Mouse (Mus musculus): ENCODE data around the gene Fut4. TPM values are rescaled to one million over a fixed set of nuclear protein-coding genes. Genes with fewer than 3 reads are reported as not detected.

Gene Fut4
- total and polyA plus RNA-seq, 2 experiments from 2014 or later: 0.68 to 3.0 TPM

DNA sequence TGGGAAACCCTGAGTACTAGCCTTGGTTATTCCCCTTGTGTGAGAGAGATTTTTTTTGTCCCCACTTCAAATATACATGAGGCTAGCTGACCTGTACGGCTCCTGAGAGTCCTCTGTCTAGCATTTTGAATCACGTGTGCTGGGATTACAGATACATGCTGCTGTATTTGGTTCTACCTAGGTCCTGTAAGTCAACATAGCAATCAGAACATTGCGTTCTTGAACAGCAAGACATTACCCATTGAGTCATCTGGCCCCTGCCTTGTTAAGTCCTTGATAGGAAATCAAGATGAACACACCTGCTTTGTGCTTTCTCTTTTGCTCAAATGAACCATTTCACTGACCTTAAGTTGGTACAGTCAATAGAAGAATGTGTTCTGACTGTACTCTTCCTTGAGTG lies 2.3 kb upstream of the Fut4 start:
- Histone ChIP-seq H3K4me2 (ENCODE audit: low read depth, low read length, poor library complexity, severe bottlenecking) (no peak overlapping the region), H3K9ac (replicated peaks; ENCODE audit: low read length, poor library complexity, severe bottlenecking) (no peak overlapping the region), H3K4me1 (ENCODE audit: insufficient read depth, low read length) (no peaks in the 10 kb centered on the region), H3K27ac (ENCODE audit: low read depth, low read length) (no peak overlapping the region), H3K36me3 (ENCODE audit: insufficient read depth, low read length) (no peaks in the 10 kb centered on the region), H3K4me3 (ENCODE audit: low read depth, low read length) (no peak overlapping the region), H3K27me3 (ENCODE audit: insufficient read depth, low read length) (no peaks in the 10 kb centered on the region), H3K9me3 (ENCODE audit: low read length) (no peaks in the 10 kb centered on the region)
- DNase-seq (ENCODE audit: low spot score) (no peak), ATAC-seq (ENCODE audit: low FRiP score) (no peak)
- TF ChIP-seq CTCF (IDR thresholded peaks at IDR 0.05): no peak
- 88% methylated on average over 3 of the region's 3 CpGs for WGBS

DNA sequence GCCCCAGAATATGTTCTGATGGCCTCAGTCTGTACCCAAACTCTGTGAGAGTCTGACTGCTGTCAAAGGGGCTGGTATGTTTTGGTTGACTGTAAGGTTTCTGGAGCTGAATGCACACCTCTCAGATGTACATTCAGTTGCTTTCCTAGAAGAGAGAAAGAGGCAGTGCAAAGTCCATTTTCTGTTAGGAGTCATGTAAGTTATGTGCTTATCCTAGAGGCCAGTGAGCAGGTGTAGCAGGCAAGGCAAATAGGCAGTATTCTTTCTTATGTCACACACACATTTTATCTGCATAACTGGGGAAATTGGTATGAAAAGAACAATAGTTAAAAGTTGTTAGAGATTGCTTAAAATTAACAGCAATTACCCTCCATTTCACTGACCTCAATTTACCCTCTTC lies 1.8 kb upstream of the Fut4 start:
- Histone ChIP-seq H3K36me3 (ENCODE audit: insufficient read depth, low read length) (no peaks in the 10 kb centered on the region), H3K4me1 (ENCODE audit: insufficient read depth, low read length) (no peaks in the 10 kb centered on the region), H3K4me2 (ENCODE audit: low read depth, low read length, poor library complexity, severe bottlenecking) (no peak overlapping the region), H3K27me3 (ENCODE audit: insufficient read depth, low read length) (no peaks in the 10 kb centered on the region), H3K27ac (ENCODE audit: low read depth, low read length) (no peak overlapping the region), H3K9ac (replicated peaks; ENCODE audit: low read length, poor library complexity, severe bottlenecking) (no peak overlapping the region), H3K4me3 (ENCODE audit: low read depth, low read length) (no peak overlapping the region), H3K9me3 (ENCODE audit: low read length) (no peaks in the 10 kb centered on the region)
- ATAC-seq (ENCODE audit: low FRiP score) (no peak), DNase-seq (ENCODE audit: low spot score) (no peak)
- no peak for TF ChIP-seq CTCF (IDR thresholded peaks at IDR 0.05)

DNA sequence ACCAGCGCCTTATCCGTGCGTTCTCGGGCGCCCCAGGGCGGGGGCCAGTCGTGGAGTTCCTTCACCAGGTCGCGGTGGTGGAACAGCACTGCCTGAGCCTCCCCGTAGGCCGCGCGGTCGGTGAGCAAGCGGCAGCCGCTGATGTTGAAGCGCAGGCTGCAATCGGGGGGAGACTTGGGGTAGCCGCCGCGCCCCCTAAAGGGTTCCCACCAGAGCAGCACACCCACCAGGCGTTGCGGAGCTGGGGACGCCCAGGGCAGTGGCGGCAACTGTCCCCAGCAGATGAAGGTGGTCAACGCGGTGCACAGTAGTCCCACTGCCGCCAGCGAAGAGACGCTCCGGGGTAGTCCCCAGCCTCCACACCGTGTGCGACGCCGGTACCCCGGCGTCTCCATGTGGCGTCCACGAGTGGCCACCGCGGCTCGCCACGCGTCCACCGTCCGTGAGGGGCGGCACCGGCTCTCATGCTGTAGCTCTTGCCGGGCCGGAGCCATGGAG lies 641 bp downstream of the Fut4 start:
- peak overlapping the region; percentile 61 for H3K9ac ChIP-seq (replicated peaks; ENCODE audit: low read length, poor library complexity, severe bottlenecking)
- under 1% methylated on average over 50 of the region's 50 CpGs for WGBS
- DNase-seq (ENCODE audit: low spot score) (no peak), ATAC-seq (ENCODE audit: low FRiP score) (peak; percentile 84)
- H3K27ac ChIP-seq (ENCODE audit: low read depth, low read length): no peak overlapping the region
- H3K4me1 ChIP-seq (ENCODE audit: insufficient read depth, low read length): no peaks in the 10 kb centered on the region
- H3K4me3 ChIP-seq (ENCODE audit: low read depth, low read length): peak overlapping the region; percentile 46
- peak; percentile 40; the same call in 1 of the 2 replicates for TF ChIP-seq CTCF (IDR thresholded peaks at IDR 0.05)
- H3K36me3 ChIP-seq (ENCODE audit: insufficient read depth, low read length): no peaks in the 10 kb centered on the region
- no peaks in the 10 kb centered on the region for H3K9me3 ChIP-seq (ENCODE audit: low read length)
- no peaks in the 10 kb centered on the region for H3K27me3 ChIP-seq (ENCODE audit: insufficient read depth, low read length)
- H3K4me2 ChIP-seq (ENCODE audit: low read depth, low read length, poor library complexity, severe bottlenecking): peak overlapping the region; percentile 92

DNA sequence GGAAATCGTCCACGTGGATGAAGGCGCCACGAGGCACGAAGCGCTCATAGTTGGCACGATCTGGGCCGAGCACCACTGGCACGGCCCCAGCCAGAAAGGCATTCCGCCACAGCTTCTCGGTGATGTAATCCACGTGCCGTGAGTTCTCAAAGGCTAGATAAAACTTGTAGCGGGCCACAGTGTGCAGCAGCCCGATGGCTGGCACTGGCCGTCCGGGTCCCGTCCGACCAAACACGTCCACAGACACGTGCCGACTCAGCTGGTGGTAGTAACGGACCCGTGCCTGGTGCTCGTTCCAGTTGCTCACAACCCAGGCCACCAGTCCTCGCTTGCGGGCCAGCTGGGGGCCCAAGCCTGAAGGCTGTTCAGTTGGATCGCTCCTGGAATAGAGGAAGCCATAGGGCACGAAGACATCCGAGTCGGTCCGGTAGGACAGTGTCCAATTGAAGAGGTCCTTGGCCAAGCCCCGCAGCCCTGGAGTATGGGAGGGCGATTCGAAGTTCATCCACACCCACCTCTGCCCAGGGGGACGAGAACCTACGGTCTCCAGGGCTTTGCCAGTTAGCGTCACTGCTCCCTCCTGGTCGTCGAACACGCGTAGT lies 1.2 kb downstream of the Fut4 start:
- 58% methylated on average over 42 of the region's 42 CpGs for WGBS
- H3K9ac ChIP-seq (replicated peaks; ENCODE audit: low read length, poor library complexity, severe bottlenecking): peak overlapping the region; percentile 61
- H3K4me1 ChIP-seq (ENCODE audit: insufficient read depth, low read length): no peaks in the 10 kb centered on the region
- peak overlapping the region; percentile 92 for H3K4me2 ChIP-seq (ENCODE audit: low read depth, low read length, poor library complexity, severe bottlenecking)
- H3K27ac ChIP-seq (ENCODE audit: low read depth, low read length): no peak overlapping the region
- peak overlapping the region; percentile 46 for H3K4me3 ChIP-seq (ENCODE audit: low read depth, low read length)
- no peak for TF ChIP-seq CTCF (IDR thresholded peaks at IDR 0.05)
- ATAC-seq (ENCODE audit: low FRiP score) (peak; percentile 11; the same call in 1 of the 2 replicates), DNase-seq (ENCODE audit: low spot score) (no peak)
- no peaks in the 10 kb centered on the region for H3K9me3 ChIP-seq (ENCODE audit: low read length)
- H3K27me3 ChIP-seq (ENCODE audit: insufficient read depth, low read length): no peaks in the 10 kb centered on the region
- no peaks in the 10 kb centered on the region for H3K36me3 ChIP-seq (ENCODE audit: insufficient read depth, low read length)

DNA sequence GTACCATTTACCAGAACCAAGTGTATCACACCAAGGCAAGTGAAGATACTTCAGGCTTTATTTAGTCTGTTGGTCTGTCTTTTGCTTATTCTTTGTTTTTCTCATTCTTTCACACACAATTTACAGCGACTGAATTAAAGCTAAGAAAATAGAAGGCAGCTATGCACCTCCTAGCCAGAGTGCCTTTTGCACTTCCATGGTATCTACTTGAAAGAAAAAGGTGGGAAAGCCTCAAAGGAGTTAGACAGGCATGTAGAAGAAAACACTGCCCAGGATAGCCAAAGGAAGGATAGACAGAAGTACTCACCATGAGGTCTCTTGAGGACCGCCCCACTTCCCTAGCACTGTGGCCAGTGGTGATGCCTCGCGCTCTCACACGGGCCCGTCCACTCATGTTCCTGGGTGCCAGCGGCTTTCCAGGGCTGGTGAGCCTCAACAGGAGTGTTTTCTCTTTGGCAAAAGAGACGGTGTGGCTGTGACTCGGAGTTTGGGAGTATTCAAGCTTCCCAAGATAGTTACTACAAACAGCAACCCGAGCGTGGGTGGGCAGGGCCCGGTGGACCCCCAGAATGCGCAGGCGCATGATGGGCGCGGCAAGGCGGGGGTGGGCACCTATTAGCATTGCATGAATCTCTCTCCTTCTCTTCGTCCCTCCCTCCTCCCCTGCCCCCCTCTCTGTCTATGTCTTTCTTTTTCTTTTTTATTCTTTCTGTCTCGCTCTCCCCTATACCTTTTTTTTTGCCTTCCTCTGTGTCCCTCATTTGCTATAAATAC lies 11.9 kb downstream of the Fut4 start, which contains the start of gene Piwil4:
Piwil4 (minus strand) TSS at position 583 of the 774 bp plus-strand sequence.
- Histone ChIP-seq H3K4me1 (ENCODE audit: insufficient read depth, low read length) (no peaks in the 10 kb centered on the region), H3K27ac (ENCODE audit: low read depth, low read length) (no peak within 1 kb of the TSS), H3K9ac (replicated peaks; ENCODE audit: low read length, poor library complexity, severe bottlenecking) (no peak within 1 kb of the TSS), H3K4me2 (ENCODE audit: low read depth, low read length, poor library complexity, severe bottlenecking) (no peak within 1 kb of the TSS), H3K9me3 (ENCODE audit: low read length) (no peaks in the 10 kb centered on the region), H3K36me3 (ENCODE audit: insufficient read depth, low read length) (no peaks in the 10 kb centered on the region), H3K4me3 (ENCODE audit: low read depth, low read length) (no peak within 1 kb of the TSS), H3K27me3 (ENCODE audit: insufficient read depth, low read length) (no peaks in the 10 kb centered on the region)
- 87% methylated on average over 19 of the region's 19 CpGs for WGBS
- DNase-seq (ENCODE audit: low spot score) (no peak), ATAC-seq (ENCODE audit: low FRiP score) (no peak)
- no peak for TF ChIP-seq CTCF (IDR thresholded peaks at IDR 0.05)

Data from midbrain, postnatal 0 days (tissue).